Mouse (Mus musculus) testis, adult 2 months (tissue): ENCODE measurements around the gene Ostc. TPM values are rescaled to one million over a fixed set of nuclear protein-coding genes. Genes with fewer than 3 reads are reported as not detected.

ENCODE experiments used
- H3K27ac ChIP-seq: fragments of 200-500 bp; 2 replicates; pipeline ENCODE4 v1.5.1; 2012; ENCODE audit warnings: low read depth, low read length; ENCODE audit not compliant: control insufficient read depth, insufficient read depth
- H3K27me3 ChIP-seq: fragments of 200-500 bp; 2 replicates; pipeline ENCODE4 v1.6.1; 2012; ENCODE audit warnings: mild to moderate bottlenecking, low read length, moderate library complexity; ENCODE audit not compliant: control insufficient read depth, insufficient read depth
- H3K36me3 ChIP-seq: fragments of 200-500 bp; 2 replicates; pipeline ENCODE4 v1.6.1; 2012; ENCODE audit warnings: mild to moderate bottlenecking, low read length; ENCODE audit not compliant: control insufficient read depth, insufficient read depth
- H3K4me1 ChIP-seq: fragments of 200-500 bp; 2 replicates; pipeline ENCODE4 v1.6.1; 2012; ENCODE audit warnings: low read length; ENCODE audit not compliant: control insufficient read depth, insufficient read depth
- H3K4me3 ChIP-seq: fragments of 200-500 bp; 2 replicates; pipeline ENCODE4 v1.5.1; 2012; ENCODE audit warnings: low read depth, mild to moderate bottlenecking, low read length, moderate library complexity, mixed read lengths; ENCODE audit not compliant: control insufficient read depth
- CTCF ChIP-seq: fragments of 200-500 bp; IDR thresholded peaks from 2 replicates; pipeline ENCODE4 v1.5.1; 2012; ENCODE audit warnings: low read depth, mild to moderate bottlenecking, inconsistent platforms, low read length, moderate library complexity; ENCODE audit not compliant: control insufficient read depth, insufficient read depth, insufficient replicate concordance
- POLR2A ChIP-seq: fragments of 200-500 bp; IDR thresholded peaks from 2 replicates; pipeline ENCODE4 v1.6.1; 2012; ENCODE audit warnings: low read depth, mild to moderate bottlenecking, inconsistent platforms, low read length, moderate library complexity; ENCODE audit not compliant: control insufficient read depth
- polyA plus RNA-seq: library from polyadenylated mRNA; depleted of rRNA; stranded (reverse); fragments of >200 nt; gene quantifications from 2 replicates; pipeline ENCODE4 v1.2.3, GENCODE M21; 2012

Ostc gene
- polyA plus RNA-seq, 1 experiment = 27.2 TPM

- TF ChIP-seq CTCF (no peak), POLR2A (no peak)
Observed at GRCm38 (mm10) chr3:130736758-130737157, 27.5 kb upstream of the Ostc start.

GRCm38 (mm10) chr3:130730189-130730653, 21.0 kb upstream of the Ostc start, which contains the start of gene Rpl34:
Gene Rpl34, minus strand, starts transcription at chr3:130730398.
- Histone ChIP-seq H3K4me1 (no peaks in the 10 kb centered on the region), H3K27me3 (no peaks in the 10 kb centered on the region), H3K4me3 (peak within 1 kb of the TSS; percentile 79), H3K27ac (peak within 1 kb of the TSS; percentile 92), H3K36me3 (no peaks in the 10 kb centered on the region)
- TF ChIP-seq CTCF (no peak), POLR2A (peak; percentile 91)

More at GRCm38 (mm10) chr3:130736758-130737157, 27.5 kb upstream of the Ostc start:
- Histone ChIP-seq H3K27ac (no peak overlapping the region), H3K27me3 (no peaks in the 10 kb centered on the region), H3K36me3 (no peaks in the 10 kb centered on the region), H3K4me3 (no peak overlapping the region), H3K4me1 (peaks cover 2% of the 10 kb centered on the region; the same call in 1 of the 2 replicates)

- TF ChIP-seq CTCF = no peak
- no peak for TF ChIP-seq POLR2A
- no peaks in the 10 kb centered on the region for H3K36me3 ChIP-seq
- H3K27me3 ChIP-seq = no peaks in the 10 kb centered on the region
- H3K4me3 ChIP-seq = peak overlapping the region; percentile 79
- H3K27ac ChIP-seq = peak overlapping the region; percentile 92
- H3K4me1 ChIP-seq = no peaks in the 10 kb centered on the region
Observed at GRCm38 (mm10) chr3:130729472-130730188, 20.4 kb upstream of the Ostc start.

GRCm38 (mm10) chr3:130727676-130728075, 18.4 kb upstream of the Ostc start:
- H3K36me3 ChIP-seq = no peaks in the 10 kb centered on the region
- H3K4me3 ChIP-seq = no peak overlapping the region
- no peaks in the 10 kb centered on the region for H3K4me1 ChIP-seq
- no peaks in the 10 kb centered on the region for H3K27me3 ChIP-seq
- TF ChIP-seq CTCF = no peak
- no peak for TF ChIP-seq POLR2A
- H3K27ac ChIP-seq = no peak overlapping the region

- Histone ChIP-seq H3K36me3 (no peaks in the 10 kb centered on the region), H3K4me3 (no peak overlapping the region), H3K4me1 (no peaks in the 10 kb centered on the region), H3K27me3 (no peaks in the 10 kb centered on the region), H3K27ac (no peak overlapping the region)
- no peak for TF ChIP-seq CTCF
- TF ChIP-seq POLR2A = no peak
Observed at GRCm38 (mm10) chr3:130727036-130727435, 17.8 kb upstream of the Ostc start.

GRCm38 (mm10) chr3:130725718-130726117, 16.5 kb upstream of the Ostc start:
- TF ChIP-seq CTCF (no peak), POLR2A (no peak)

GRCm38 (mm10) chr3:130722733-130723478, 13.7 kb upstream of the Ostc start:
- H3K4me1 ChIP-seq = peaks cover 2% of the 10 kb centered on the region; the same call in 1 of the 2 replicates

More at GRCm38 (mm10) chr3:130725718-130726117, 16.5 kb upstream of the Ostc start:
- Histone ChIP-seq H3K27ac (no peak overlapping the region), H3K36me3 (no peaks in the 10 kb centered on the region), H3K27me3 (no peaks in the 10 kb centered on the region), H3K4me1 (peaks cover under 1% of the 10 kb centered on the region; the same call in 1 of the 2 replicates), H3K4me3 (no peak overlapping the region)

More at GRCm38 (mm10) chr3:130722733-130723478, 13.7 kb upstream of the Ostc start:
- H3K4me3 ChIP-seq = no peak overlapping the region
- H3K36me3 ChIP-seq = no peaks in the 10 kb centered on the region
- no peaks in the 10 kb centered on the region for H3K27me3 ChIP-seq
- TF ChIP-seq CTCF (no peak), POLR2A (no peak)
- no peak overlapping the region for H3K27ac ChIP-seq
